Mouse (Mus musculus) left cerebral cortex, postnatal 14 days (tissue): ENCODE results near the gene Zfp385b. TPM values are rescaled to one million over a fixed set of nuclear protein-coding genes. Genes with fewer than 3 reads are reported as not detected.
"Not testable (repeated sequence)": the region's sequence is repeated elsewhere in the genome, so short reads cannot be mapped to it uniquely, and the experiment has no call there.

Experiments
- DNase-seq, 2 experiments: peaks; one replicate each; pipeline ENCODE4 v3.0.0; 2021 to 2022; ENCODE audit warnings: low spot score in 2 of 2, mixed read lengths in 1 of 2
- intact Hi-C: fragments of 180-260 bp; cut with DNase I; formaldehyde crosslinking; loops from one replicate; pipeline ENCODE4 v1.15.1; 2025
- total RNA-seq, 2 experiments: library from RNA; stranded (reverse); gene quantifications; 2 replicates each; pipeline ENCODE4 v1.2.3; 2021

Zfp385b gene
- total RNA-seq, 2 experiments from 2014 or later: 46.9 to 48.8 TPM

DNA sequence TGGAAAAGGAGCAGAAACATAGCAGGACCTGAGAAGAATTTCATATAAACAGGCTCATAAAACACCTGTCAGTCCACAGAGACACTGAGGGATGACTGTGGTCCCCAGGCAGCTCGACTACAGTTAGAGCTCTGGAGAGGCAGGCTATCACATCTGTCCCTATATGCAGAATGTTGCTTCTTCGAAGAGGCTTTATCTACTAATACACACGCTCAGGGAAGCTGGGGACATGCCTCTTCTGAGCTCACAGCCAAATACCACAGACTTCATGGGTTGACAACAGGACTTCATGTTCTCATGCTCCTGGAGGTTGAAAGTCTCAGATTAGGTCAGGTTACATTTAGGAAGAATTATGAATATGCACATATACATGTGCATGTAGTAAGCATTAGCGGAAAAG is 321.1 kb downstream of the Zfp385b start:
- no peak for DNase-seq
- intact Hi-C loops: no loop called here

DNA sequence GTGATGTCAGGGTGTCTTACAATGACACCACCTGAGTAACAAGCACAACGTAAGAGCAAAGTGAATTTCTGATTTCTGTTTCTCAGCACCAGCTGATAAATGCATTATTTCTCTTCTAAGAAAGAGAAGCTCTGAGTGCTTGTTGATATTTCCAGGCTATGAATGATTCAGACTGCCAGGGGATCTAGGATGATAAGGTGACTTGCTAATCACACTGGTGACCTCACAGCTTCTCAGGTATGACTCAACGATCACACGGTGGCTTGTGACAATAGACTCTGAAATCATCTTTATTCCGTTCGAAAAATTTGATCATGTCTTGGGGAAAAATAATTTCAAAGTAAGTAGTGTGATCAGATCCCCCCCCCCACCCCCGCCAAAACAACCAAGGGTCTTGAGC is 321.5 kb downstream of the Zfp385b start:
- DNase-seq: no peak
- intact Hi-C loops: no loop called here

DNA sequence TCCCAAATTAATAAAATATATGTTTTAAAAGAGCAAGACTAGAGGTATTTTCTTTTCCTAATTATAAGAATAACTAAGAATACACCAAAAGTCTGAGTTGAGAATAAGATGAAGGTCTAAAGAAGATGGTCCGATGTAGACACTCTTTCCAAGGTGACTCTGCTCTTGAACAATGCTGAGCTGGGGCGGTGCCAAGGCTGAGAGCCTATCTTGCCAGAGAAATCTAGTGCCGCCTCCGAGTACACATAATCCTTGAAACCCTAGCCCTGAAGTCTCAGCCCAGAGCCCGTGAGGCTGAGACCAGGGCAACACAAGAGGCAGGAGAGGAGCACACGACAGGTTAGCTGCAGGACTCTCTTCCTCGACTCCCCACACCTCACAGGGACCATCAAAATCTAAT is 323.4 kb downstream of the Zfp385b start:
- intact Hi-C loops: no loop called here
- DNase-seq: no peak

GRCm38 (mm10) chr2:77495344-77495743 is 324.1 kb downstream of the Zfp385b start:
- intact Hi-C loops: no loop called here
- no peak for DNase-seq

DNA sequence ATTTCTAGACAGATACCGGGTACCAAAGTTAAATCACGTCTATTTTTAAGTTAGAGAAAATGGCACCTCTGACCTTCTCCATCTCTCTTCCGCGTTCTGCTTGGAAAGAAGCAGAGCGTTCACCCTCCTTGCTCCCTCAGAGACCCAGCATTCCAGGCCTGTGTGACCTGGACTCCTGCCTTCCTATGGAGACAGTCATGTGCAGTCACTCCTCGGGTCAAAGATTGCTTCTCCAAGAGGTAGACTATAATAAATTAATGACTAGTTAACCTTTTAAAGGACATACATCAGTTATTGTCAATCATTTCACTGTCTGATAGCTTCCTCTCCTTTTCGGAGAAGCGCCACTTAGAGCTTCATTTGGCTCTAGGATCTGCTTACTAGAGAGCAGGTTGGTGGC is 325.7 kb downstream of the Zfp385b start:
- DNase-seq: no peak
- intact Hi-C loops: no loop called here

GRCm38 (mm10) chr2:77487151-77487550 is 332.3 kb downstream of the Zfp385b start:
- no peak for DNase-seq
- intact Hi-C loops: no loop called here

DNA sequence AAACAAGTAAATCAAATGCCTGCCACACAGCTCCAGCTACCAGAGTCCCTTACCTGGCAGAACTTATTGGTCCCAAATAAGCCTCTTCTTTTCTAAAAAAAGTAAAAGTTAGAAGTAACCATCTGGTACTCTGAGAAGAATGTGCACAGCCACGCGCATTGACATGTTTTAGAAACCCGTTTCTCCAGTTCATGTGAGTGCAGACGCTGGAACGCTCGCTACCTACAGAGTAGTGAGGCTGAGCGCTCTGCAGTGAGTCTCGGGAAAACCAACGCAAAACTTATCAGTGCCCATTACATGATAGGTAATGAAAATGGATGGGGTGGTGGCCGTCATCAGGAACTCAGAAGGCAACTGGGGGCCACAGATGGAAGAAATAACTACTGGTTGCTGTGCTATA is 338.2 kb downstream of the Zfp385b start:
- no peak for DNase-seq
- intact Hi-C loops: no loop called here

GRCm38 (mm10) chr2:77477536-77477935 is 341.9 kb downstream of the Zfp385b start:
- intact Hi-C loops: no loop called here
- DNase-seq: no peak

DNA sequence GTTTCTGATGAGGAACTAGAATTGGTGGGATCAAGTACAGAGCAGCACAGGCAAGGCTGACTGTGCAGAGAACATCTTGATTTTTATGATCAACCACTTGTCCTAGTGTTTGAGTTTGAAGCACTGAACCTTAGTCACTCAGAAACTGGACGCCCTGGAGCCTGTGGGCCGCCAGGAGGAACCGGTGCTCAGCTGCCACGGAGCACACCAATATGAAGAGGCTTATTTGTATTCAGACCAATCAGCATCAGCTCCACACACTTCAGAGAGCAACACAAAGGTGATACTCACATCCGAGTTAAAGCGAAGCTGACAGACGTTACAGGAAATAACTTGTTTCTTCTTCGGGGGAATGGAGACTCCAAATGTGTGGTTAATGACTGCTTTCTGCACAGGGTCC is 343.0 kb downstream of the Zfp385b start:
- DNase-seq: no peak
- intact Hi-C loops: no loop called here

DNA sequence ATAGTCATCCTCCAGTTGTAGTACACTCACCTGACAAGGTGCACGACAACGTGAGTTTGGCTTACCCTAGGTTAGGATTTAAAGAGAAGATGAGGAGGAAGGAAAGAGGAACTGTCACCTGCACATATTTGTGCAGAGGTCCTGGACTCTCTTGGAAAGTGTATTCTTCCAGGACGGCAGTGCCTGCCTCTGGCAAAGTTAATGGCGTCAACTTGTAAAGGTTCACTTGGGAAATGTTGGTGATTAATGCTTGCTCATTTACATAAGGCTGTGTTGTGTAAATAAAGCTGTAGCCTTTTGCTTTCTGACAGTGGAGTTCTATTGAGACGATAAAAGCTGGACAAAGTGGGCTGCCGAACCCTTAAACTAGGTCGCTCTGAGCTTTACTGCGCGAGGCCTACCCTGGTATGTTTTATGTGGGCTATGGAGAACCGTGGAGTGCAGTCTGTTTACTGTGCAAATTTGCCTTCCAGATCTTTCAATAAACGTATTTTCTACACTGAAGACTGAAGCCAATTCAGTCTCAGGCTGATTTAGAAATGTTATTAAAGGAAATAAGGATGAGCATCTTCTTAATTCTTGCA is 347.1 kb downstream of the Zfp385b start:
- intact Hi-C loops: no loop called here
- no peak for DNase-seq

DNA sequence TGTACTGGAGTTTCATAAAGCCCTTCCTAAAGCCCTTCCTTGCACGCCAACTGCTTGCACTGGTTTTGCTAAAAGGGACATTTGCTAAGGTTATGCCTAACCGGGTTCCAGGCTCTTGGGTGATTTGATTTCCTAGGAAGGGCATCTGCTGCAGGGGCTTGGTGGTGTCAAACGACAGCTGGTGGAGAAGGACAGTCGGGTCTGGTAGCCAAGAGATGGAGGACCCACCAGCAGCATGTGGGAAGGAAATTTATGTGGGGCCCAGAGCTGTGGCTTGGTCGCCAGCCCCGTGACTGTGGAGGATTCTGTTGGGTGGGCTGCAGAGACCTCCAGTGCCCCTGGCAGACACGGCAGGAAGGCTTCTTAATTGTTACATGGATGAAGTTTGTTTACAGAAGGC is 348.7 kb downstream of the Zfp385b start:
- no peak for DNase-seq

GRCm38 (mm10) chr2:77461413-77461812 is 358.0 kb downstream of the Zfp385b start:
- DNase-seq: no peak
- intact Hi-C loops: no loop called here

More for the DNA sequence above, 348.7 kb downstream of the Zfp385b start:
- intact Hi-C loops: no loop called here

DNA sequence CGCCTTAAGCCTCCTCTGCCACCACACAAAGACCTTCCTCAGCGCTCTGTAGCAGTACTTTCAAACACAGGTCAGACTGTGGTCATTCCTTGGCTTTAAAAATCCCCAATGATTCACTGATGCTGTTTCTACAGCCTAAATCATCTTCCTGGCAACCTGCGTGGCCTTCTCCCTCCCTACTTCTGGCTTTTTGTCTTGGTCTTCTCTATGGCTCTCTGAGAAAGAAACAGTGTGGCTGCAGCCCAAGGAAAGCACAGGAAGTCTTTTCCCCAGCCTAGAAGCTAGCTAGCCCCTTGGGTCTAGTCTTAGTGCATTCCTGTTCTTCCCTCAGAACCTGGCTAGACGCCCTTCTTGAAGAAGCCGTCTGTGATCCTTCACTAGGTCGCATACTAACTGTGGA is 359.4 kb downstream of the Zfp385b start:
- intact Hi-C loops: no loop called here
- DNase-seq: no peak

GRCm38 (mm10) chr2:77458431-77458830 is 361.0 kb downstream of the Zfp385b start:
- DNase-seq: no peak
- intact Hi-C loops: no loop called here

DNA sequence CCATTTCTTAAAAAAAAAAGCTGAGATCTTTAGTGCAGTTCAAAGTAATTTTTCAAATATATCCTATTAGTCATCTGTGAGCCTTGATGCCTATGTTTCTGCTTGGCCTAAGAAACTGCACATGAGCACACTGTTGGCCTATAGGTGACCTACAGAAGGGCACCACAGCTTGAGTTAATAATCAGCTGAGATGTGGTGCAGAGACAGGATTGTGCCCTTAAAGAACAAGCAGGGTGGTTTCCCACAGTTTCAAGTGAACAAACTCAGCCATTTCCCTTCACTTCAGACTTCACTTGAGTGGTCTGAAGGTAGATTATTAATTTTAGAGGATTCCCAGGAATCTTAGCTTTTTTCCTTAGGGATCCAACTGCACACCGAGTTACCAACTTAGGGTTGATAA is 362.3 kb downstream of the Zfp385b start:
- no peak for DNase-seq
- intact Hi-C loops: loop anchor here (2.0 kb wide), 1 partner anchor 252 kb away; no protein-coding TSS in a partner anchor

DNA sequence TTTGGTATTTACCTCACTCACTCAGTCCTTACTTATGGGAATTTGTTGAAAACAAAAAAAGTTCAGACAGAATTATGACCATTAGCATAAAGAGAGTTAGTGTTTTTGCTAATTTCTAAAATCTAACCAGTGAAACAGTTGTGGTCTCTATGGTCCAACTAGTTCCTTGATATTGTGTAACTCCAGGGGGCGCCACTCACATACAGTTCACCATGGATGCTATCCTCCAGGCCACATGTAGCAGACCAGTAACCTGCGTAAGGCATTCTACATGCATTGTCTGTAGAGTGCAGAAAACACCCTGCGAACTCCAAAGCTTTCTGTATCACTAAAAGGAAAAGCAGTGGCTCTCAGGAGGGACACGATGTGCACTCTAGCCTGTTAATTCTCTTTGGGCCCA is 362.8 kb downstream of the Zfp385b start:
- intact Hi-C loops: loop anchor here (2.0 kb wide), 1 partner anchor 252 kb away; no protein-coding TSS in a partner anchor

GRCm38 (mm10) chr2:77454341-77454937 is 365.0 kb downstream of the Zfp385b start:
- intact Hi-C loops: no loop called here
- DNase-seq: no peak

More for the DNA sequence above, 362.8 kb downstream of the Zfp385b start:
- peak; percentile 15 to 46 for DNase-seq

DNA sequence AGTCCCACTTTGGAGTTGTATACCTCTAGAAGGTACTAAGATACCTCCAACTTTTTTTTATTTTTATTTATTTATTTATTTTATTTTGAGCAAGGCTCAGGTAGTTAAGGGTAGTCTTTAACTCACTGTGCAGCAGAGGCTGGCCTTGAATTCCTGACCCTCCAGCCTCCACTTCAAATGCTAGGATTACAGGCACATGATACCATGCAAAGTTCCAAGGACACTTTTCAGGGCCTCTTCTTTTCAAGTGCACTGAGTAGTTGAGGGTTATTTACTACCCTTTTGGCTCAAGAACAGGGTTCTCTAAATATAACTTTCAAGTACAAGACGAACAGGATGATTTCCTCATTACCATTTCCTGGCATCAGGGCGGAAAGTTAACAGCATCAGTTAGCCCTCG is 365.7 kb downstream of the Zfp385b start:
- DNase-seq: no peak
- intact Hi-C loops: no loop called here

- intact Hi-C loops: not testable (repeated sequence)
These were observed 369.4 kb downstream of the Zfp385b start for GRCm38 (mm10) chr2:77450017-77450416.

DNA sequence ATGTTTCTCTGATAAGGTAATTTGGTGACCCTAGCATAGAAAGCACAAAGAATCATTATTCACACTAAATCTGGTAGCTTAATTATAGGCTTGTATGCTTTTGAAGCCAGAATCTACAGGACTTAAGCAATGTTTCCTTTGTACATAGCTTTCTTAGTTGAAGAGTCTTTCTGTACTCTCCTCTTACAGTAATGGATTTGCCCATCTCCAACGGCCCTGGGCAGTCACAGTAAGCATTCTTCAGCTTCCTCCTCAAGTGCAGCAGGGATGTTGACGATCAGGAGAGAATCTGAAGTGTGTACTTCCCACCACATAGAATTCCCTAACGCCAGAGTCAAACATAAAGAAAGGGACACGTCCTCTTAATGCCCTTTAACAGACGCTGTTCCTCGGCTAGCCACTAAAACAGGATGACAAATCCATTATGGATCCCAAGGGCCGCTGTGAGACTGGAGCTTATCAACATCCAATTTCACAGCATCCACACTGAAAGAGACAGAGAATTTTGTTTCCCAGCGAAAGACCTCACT is 370.4 kb downstream of the Zfp385b start:
- intact Hi-C loops: no loop called here
- DNase-seq: no peak

More at GRCm38 (mm10) chr2:77450017-77450416, 369.4 kb downstream of the Zfp385b start:
- not testable (repeated sequence) for DNase-seq

DNA sequence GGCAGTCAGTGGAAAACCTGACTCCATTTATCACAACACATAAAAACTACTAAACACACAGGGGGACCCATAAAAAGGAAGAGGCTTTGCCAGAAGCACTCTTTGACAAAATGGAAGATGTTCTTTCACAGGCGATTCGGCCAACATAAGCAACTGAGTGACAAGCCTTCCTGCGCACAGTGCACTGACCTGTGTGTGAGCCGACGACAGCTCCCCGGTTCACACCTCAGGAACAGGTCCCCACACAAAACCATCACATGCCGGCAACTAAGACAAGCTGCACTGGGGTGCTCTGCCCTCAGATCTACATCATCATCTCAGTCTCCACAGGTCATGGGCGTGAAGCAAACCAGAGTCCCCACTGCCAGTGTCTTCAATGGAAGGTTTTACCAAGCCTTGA is 375.2 kb downstream of the Zfp385b start:
- intact Hi-C loops: no loop called here

More for the DNA sequence above, 375.2 kb downstream of the Zfp385b start:
- no peak for DNase-seq
